Mouse (Mus musculus): ENCODE data around the gene Ep300. TPM values are rescaled to one million over a fixed set of nuclear protein-coding genes. Genes with fewer than 3 reads are reported as not detected.
"Not testable (repeated sequence)": the region's sequence is repeated elsewhere in the genome, so short reads cannot be mapped to it uniquely, and the experiment has no call there.

Gene Ep300
- total and polyA plus RNA-seq, 3 experiments, result 11.6 to 45.2 (median 32.3) TPM

GRCm38 (mm10) chr15:81700601-81701000, 115.5 kb downstream of the Ep300 start:
- Histone ChIP-seq H3K27ac (ENCODE audit: control insufficient read depth, low read depth, low read length) (peak overlapping the region; percentile 50), H3K9me3 (replicated peaks; ENCODE audit: insufficient read depth, low read length) (no peaks in the 10 kb centered on the region), H3K4me1 (ENCODE audit: control insufficient read depth in 1 of 2, insufficient read depth in 2 of 2, low read length in 2 of 2) (peaks cover 2 to 11% of the 10 kb centered on the region in 2 experiments; a peak in 2 of 4 replicates), H3K9ac (ENCODE audit: control insufficient read depth, low read depth, low read length, poor library complexity, severe bottlenecking) (0 out of 2 replicates have a peak overlapping the region, but pooled peaks have one; percentile 3), H3K79me2 (ENCODE audit: control insufficient read depth, insufficient read depth, low read length, poor library complexity) (no peaks in the 10 kb centered on the region), H3K4me3 (ENCODE audit: control insufficient read depth in 1 of 2, insufficient read depth in 1 of 2, low read depth in 2 of 2, low read length in 2 of 2) (no peak overlapping the region), H3K27me3 (ENCODE audit: control insufficient read depth in 1 of 2, insufficient read depth in 2 of 2, low read length in 2 of 2) (no peaks in the 10 kb centered on the region), H3K36me3 (ENCODE audit: control insufficient read depth in 1 of 2, insufficient read depth in 2 of 2, low read length in 2 of 2) (peaks cover 4 to 8% of the 10 kb centered on the region in 2 experiments; a peak in 3 of 4 replicates)
- DNase-seq (ENCODE audit: low read depth, low spot score), result peak; percentile 32
- TF ChIP-seq JUND (IDR thresholded peaks at IDR 0.05; ENCODE audit: low read depth, low read length) (no peak), USF1 (IDR thresholded peaks at IDR 0.05; ENCODE audit: low read depth, low read length) (peak; percentile 75)

- H3K36me3 ChIP-seq (ENCODE audit: control insufficient read depth in 1 of 2, insufficient read depth in 2 of 2, low read length in 2 of 2); H3K4me3 ChIP-seq (ENCODE audit: control insufficient read depth in 1 of 2, insufficient read depth in 1 of 2, low read depth in 2 of 2, low read length in 2 of 2); H3K79me2 ChIP-seq (ENCODE audit: control insufficient read depth, insufficient read depth, low read length, poor library complexity); H3K9ac ChIP-seq (ENCODE audit: control insufficient read depth, low read depth, low read length, poor library complexity, severe bottlenecking); H3K27me3 ChIP-seq (ENCODE audit: control insufficient read depth in 1 of 2, insufficient read depth in 2 of 2, low read length in 2 of 2); H3K9me3 ChIP-seq (replicated peaks; ENCODE audit: insufficient read depth, low read length); H3K27ac ChIP-seq (ENCODE audit: control insufficient read depth, low read depth, low read length): not testable (repeated sequence)
- peak in 1 of 3 experiments; percentile 41; a peak in 2 of 6 replicates for TF ChIP-seq CTCF (IDR thresholded peaks at IDR 0.05 in 2 of 3, conservative IDR thresholded peaks at IDR 0.05 in 1 of 3; ENCODE audit: control insufficient read depth in 1 of 3, insufficient read depth in 1 of 3, low read depth in 2 of 3, low read length in 3 of 3, poor library complexity in 1 of 3, severe bottlenecking in 1 of 3)
- TF ChIP-seq MYC (IDR thresholded peaks at IDR 0.05; ENCODE audit: low read depth, low read length), result peak; percentile 48; the same call in 1 of the 2 replicates
- TF ChIP-seq RAD21 (IDR thresholded peaks at IDR 0.05; ENCODE audit: low read depth, low read length), result peak; percentile 6
- TF ChIP-seq SMC3 (IDR thresholded peaks at IDR 0.05; ENCODE audit: low read depth, low read length), result 0 out of 2 replicates have a peak, but pooled peaks have one; percentile 5
- peak; percentile 45 for DNase-seq (ENCODE audit: low read depth, low spot score)
- H3K4me1 ChIP-seq (ENCODE audit: control insufficient read depth in 1 of 2, insufficient read depth in 2 of 2, low read length in 2 of 2), result peaks cover 2 to 11% of the 10 kb centered on the region in 2 experiments; a peak in 2 of 4 replicates
These were observed 116.2 kb downstream of the Ep300 start for GRCm38 (mm10) chr15:81701350-81701749.

Other genes starting within 250 kb of the Ep300 start
- gene Slc25a17, start 224.5 kb upstream of the Ep300 start, total RNA-seq (2012; rRNA removed), result 39.8 and 40.6 TPM in 2 replicates
- gene Slc25a17, start 224.5 kb upstream of the Ep300 start, polyA plus RNA-seq (2012; ENCODE audit: insufficient read depth in 1 of 2, insufficient read length in 2 of 2, low read depth in 1 of 2, low replicate concordance in 2 of 2, missing spikeins in 1 of 2), result 10 to 100 TPM in 1 of 2 experiments, not detected in 1; 64.1 TPM
- gene St13, start 185.3 kb upstream of the Ep300 start, total RNA-seq (2012; rRNA removed), result 187 and 191 TPM in 2 replicates
- gene St13, start 185.3 kb upstream of the Ep300 start, polyA plus RNA-seq (2012; ENCODE audit: insufficient read depth in 1 of 2, insufficient read length in 2 of 2, low read depth in 1 of 2, low replicate concordance in 2 of 2, missing spikeins in 1 of 2), result 100 to 1,000 TPM in 1 of 2 experiments, not detected in 1; 423 TPM
- gene Xpnpep3, start 185.2 kb upstream of the Ep300 start, total RNA-seq (2012; rRNA removed), result 10.0 and 10.2 TPM in 2 replicates
- 10 to 100 TPM; 13.1 to 88.4 TPM for gene Xpnpep3, start 185.2 kb upstream of the Ep300 start, polyA plus RNA-seq (2012; ENCODE audit: insufficient read depth in 1 of 2, insufficient read length in 2 of 2, low read depth in 1 of 2, low replicate concordance in 2 of 2, missing spikeins in 1 of 2)
- gene Dnajb7, start 177.1 kb upstream of the Ep300 start, total RNA-seq (2012; rRNA removed), result not detected in 2 replicates
- under 1 TPM in 1 of 2 experiments, not detected in 1; 0.17 TPM for gene Dnajb7, start 177.1 kb upstream of the Ep300 start, polyA plus RNA-seq (2012; ENCODE audit: insufficient read depth in 1 of 2, insufficient read length in 2 of 2, low read depth in 1 of 2, low replicate concordance in 2 of 2, missing spikeins in 1 of 2)
- gene Rbx1, start 119.1 kb upstream of the Ep300 start, total RNA-seq (2012; rRNA removed), result 307 and 316 TPM in 2 replicates
- gene Rbx1, start 119.1 kb upstream of the Ep300 start, polyA plus RNA-seq (2012; ENCODE audit: insufficient read depth in 1 of 2, insufficient read length in 2 of 2, low read depth in 1 of 2, low replicate concordance in 2 of 2, missing spikeins in 1 of 2), result 100 to 1,000 TPM; 228 to 778 TPM
- gene L3mbtl2, start 78.5 kb downstream of the Ep300 start, total RNA-seq (2012; rRNA removed), result 47.4 and 56.7 TPM in 2 replicates
- gene L3mbtl2, start 78.5 kb downstream of the Ep300 start, polyA plus RNA-seq (2012; ENCODE audit: insufficient read depth in 1 of 2, insufficient read length in 2 of 2, low read depth in 1 of 2, low replicate concordance in 2 of 2, missing spikeins in 1 of 2), result 10 to 100 TPM in 1 of 2 experiments, not detected in 1; 58.1 TPM
- 0.10 and 0.42 TPM in 2 replicates for gene Chadl, start 111.9 kb downstream of the Ep300 start, total RNA-seq (2012; rRNA removed)
- gene Chadl, start 111.9 kb downstream of the Ep300 start, polyA plus RNA-seq (2012; ENCODE audit: insufficient read depth in 1 of 2, insufficient read length in 2 of 2, low read depth in 1 of 2, low replicate concordance in 2 of 2, missing spikeins in 1 of 2), result under 1 TPM in 1 of 2 experiments, not detected in 1; 0.72 TPM
- 16.9 and 18.2 TPM in 2 replicates for gene Zc3h7b, start 159.7 kb downstream of the Ep300 start, total RNA-seq (2012; rRNA removed)
- 100 to 1,000 TPM in 1 of 2 experiments, 10 to 100 TPM in 1; 41.5 to 108 TPM for gene Zc3h7b, start 159.7 kb downstream of the Ep300 start, polyA plus RNA-seq (2012; ENCODE audit: insufficient read depth in 1 of 2, insufficient read length in 2 of 2, low read depth in 1 of 2, low replicate concordance in 2 of 2, missing spikeins in 1 of 2)
- gene Rangap1, start 160.2 kb downstream of the Ep300 start, total RNA-seq (2012; rRNA removed), result 191 and 197 TPM in 2 replicates
- 100 to 1,000 TPM in 1 of 2 experiments, not detected in 1; 281 TPM for gene Rangap1, start 160.2 kb downstream of the Ep300 start, polyA plus RNA-seq (2012; ENCODE audit: insufficient read depth in 1 of 2, insufficient read length in 2 of 2, low read depth in 1 of 2, low replicate concordance in 2 of 2, missing spikeins in 1 of 2)
- gene Tef, start 217.1 kb downstream of the Ep300 start, total RNA-seq (2012; rRNA removed), result 11.6 and 12.3 TPM in 2 replicates
- gene Tef, start 217.1 kb downstream of the Ep300 start, polyA plus RNA-seq (2012; ENCODE audit: insufficient read depth in 1 of 2, insufficient read length in 2 of 2, low read depth in 1 of 2, low replicate concordance in 2 of 2, missing spikeins in 1 of 2), result 10 to 100 TPM in 1 of 2 experiments, not detected in 1; 21.7 TPM